Mouse (Mus musculus) hindlimb bud, embryonic 11.5 days (tissue): ENCODE data around the gene Mtch1.
"Not testable (repeated sequence)": the region's sequence is repeated elsewhere in the genome, so short reads cannot be mapped to it uniquely, and the experiment has no call there.

Experiments
- DNase-seq: peaks from one replicate; pipeline ENCODE4 v3.0.0-alpha.2; 2012; ENCODE audit warnings: low read depth, low spot score; ENCODE audit errors: extremely low spot score

The Mtch1 gene

DNA sequence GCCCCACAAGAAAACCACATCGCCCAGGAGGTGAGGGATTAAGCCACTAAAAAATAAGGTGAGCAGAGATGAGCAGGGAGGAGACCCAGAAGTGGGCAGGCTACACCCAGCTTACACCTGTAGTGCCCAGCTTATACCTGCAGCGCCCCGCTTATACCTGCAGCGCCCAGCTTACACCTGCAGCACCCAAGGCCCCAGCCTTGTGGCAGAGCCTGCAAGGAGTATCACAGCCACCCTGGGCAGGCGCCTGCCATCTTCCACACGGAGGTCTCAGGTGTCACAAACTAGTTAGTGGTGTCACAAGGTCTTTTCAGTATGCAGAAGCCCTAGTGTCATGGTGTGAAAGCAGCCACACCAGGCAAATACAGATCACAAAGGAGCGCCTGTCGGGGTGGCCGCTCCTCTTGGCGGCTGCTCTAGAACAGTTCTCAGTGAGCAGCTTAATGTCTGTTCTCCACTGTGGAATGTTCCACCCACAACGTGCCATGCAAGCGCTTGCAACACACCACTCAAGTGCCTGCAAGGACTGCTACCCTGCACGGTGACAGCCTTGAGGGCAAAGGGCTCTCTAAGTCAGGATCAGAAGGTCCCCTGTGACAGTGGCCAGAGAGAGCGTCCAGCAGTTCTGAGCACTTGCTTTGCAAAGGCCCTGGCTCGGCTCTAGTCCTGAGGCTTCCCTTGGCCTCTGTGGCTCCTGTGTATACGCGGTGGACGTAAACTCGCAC lies 11.3 kb downstream of the Mtch1 start:
- DNase-seq: no peak

DNA sequence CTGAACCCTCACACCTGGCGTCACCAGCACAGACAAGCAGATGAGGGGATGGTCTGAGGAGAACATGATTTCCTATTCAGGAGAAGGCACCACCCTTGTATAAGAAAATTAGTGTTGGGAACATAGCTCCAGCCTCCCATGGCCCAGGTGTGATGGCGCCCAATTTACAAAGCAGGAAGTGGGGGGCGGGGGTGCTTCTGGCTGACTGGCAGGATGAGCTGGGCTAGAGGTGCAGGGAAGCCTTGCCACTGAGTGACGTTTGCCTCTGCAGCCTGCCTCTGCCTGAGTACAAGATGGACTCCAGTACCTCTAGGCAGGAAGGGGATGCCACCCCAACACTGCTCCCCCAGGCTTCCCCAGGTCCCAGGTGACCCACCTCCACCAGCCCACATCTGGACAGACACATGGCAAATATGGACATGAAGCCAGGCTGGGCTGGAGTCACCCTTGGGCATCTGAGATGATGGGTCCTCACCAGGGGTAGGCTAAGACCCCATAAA lies 15.5 kb downstream of the Mtch1 start:
- no peak for DNase-seq

DNA sequence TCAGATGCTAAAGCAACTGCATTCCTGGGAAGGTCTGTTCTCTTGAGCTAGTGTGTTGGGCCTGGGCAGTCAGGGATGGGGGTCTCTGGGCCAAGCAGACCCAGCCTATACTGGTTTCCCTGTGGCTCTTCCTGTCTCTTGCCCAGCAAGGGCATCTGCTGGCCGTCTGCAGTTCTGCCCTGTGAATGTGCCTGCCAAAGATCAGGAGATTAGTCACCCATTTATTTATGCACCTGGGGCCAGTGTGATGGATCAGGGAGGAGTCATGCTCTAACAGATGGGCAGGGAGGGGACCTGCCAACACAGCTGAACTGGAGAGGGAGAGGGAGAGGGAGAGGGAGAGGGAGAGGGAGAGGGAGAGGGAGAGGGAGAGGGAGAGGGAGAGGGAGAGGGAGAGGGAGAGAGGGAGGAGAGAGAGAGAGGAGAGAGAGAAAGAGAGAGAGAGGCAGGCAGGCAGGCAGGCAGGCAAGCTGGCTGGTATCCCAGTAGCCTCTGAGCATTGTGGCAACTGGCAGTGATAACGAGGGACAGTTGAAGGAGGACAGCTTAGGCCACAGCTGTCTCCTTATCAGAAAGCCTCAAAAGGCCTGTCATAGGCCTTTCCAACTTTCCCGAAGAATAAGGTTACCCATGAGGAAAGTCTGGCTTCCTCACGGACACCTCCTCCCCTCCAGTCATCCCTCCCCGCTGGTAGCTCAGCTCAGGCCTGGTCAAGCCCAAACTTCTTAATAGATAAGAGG lies 16.9 kb downstream of the Mtch1 start:
- no peak for DNase-seq

DNA sequence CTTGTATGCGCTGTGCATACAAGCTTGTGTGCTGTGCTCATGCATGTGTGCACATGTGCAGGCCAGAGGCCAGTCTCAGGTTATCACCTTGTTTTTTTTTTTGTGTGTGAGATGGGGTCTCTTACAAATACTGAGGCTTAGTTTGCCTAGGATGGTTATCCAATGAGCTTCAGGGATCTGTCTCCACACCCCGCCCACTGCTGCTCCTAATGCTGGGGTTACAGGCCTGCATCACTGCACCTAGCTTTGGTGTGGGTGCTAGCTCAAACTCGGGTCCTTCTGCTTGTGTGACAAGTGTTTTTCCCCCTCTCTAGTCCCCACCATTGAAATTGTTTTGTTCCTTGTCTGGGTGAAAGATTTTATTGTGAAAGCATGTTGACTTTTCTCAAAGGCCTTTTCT lies 17.5 kb downstream of the Mtch1 start:
- DNase-seq: no peak

DNA sequence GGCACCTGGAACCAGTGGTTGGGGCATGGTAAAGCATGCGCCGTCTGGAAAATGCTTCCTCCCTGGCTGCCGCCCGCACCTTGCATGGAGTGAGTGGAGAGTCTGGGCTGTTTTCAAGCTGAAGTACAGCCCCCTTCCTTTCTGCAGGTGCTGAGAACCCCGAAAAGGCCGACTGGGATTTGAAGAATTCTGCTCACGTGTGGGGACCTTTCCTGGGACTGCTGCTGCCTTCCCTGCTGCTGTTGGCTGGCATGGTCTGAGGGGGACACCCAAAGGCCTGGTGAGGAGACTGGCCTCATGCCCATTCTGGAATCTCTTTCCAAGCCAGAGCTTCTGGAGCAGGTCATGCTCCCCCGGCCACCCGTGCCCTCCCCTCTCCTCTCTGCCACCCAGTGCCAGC lies 20.0 kb downstream of the Mtch1 start:
- DNase-seq: no peak

DNA sequence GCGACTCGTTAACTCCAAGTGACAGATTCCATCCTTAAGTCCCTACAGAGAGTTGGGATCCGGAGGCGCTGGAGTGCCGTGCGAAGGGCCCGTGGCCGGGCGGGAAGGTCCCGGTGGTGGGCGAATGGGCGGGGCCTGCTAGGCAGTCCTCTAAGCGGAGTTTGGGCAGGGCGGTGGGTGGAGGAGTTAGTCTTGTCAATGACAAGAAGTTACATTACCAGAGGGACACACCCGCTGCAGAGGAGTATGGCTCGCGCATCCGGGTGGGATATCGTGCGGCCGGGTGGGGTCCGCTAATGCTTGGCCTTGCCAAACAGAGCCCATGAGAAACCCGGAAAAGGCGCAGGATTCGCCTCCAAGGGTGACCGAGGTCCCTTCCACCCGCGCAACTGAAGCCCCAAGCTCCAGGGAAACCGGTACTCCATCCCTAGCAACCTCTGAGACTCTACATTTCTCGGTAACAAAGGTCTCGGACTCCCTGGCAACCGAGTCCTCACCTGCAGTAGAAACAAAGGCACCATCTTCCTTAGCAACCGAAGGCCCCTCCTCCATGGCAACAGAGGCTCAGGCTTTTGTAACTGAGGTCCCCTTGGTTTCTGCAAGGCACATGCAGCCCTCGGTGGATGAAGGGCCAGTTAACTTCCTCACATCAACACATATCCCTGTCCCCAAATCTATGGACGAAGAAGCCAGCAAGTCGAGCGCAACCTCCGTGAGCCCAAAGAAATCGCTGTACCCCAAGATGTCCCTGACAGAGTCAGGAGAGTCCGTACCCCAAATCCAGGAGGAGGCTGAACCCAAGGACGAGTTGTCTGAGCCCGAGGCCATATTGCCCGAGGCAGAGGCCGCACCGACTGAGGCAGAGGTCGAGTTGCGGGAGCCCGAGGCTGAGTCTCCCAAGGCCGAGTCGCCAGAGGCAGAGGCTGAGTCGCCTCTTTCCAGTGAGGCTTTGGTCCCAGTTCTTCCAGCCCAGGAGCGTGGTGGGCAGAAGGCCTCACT lies 20.9 kb downstream of the Mtch1 start:
- DNase-seq: no peak

DNA sequence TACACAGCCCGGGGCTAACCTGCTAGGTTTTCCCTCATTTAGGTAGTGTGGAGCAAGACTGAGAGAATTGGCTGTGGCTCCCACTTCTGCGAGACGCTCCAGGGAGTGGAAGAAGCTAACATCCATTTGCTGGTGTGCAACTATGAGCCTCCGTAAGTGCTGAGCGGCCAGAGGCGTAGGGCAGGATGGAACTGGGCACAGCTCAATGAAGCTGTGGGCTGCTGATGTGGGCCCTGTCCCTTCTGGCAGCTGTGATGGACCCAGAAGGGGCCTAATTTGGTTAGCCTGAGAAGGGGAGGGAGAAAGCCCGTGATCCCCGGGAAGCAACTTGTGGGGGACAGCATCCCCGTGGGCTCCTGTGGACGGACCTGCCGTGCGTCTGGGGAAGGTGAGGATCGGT lies 21.9 kb downstream of the Mtch1 start:
- DNase-seq: no peak

DNA sequence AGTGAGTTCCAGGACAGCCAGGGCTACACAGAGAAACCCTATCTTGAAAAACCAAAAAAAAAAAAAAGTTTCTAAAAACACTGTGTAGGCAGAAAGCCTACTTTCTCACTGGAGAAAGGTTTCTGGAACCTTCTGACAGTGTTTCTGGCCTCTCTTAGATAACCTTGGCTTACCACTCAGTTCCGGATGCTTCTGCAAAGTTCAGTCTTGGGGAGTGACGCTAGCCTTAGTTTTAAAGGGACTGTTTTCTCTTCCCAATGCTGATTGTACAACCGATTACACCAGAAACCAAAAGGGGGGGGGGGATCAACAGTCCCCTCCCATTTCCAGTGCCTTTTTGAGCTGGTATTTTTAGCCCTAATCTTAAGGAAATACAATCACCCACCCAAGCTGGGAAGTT lies 24.1 kb downstream of the Mtch1 start:
- no peak for DNase-seq

DNA sequence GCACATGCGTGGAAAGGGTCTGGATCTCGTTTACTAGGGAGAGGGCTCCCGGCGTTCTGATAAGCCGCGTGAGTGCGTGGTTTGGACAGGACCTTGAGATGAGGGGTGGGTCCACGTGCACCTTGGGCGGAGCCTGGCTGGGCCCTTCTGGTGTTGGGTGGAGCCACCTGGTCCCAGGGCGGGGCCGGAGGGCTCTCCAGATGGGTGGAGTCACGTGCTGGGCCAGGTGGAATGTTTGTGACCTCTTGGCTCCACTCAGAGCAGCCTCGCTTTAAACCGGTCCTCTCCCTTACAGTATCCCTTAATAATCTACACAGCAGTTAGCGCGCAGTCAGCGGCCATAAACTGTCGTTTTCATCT lies 25.2 kb downstream of the Mtch1 start:
- DNase-seq: no peak

DNA sequence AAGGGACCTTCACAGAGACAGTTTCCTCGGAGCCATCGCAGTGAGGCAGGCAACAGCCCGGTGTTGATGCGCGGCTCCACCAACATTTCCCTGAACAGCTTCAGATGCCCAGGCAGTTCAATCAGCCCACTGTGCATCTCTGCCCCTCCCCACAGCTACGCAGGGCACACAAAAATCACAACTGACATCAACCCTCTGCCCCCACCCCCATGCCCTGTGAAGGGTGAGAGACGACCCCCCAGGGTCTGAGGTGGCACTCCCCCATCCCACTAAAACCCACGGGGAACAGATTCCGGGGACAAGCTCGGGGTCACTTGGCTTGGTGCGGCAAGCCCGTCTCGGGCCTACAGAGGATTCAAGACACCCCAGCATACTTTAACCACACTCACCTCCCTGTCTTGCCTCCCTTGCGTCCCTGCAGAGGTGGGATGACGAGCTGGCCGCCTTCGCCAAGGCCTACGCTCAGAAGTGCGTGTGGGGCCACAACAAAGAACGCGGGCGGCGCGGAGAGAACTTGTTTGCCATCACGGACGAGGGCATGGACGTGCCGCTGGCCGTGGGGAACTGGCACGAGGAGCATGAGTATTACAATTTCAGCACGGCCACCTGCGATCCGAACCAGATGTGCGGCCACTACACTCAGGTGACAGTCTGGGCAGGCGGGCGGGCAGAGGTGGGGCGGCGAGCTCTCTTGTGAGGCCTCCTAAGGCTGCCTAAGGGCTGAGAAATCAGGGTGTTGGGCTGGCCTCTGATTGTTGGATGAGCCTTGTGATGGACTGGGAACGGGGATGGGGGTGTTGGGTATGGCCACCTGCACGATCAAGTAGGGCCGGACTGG lies 25.8 kb downstream of the Mtch1 start:
- DNase-seq: no peak

DNA sequence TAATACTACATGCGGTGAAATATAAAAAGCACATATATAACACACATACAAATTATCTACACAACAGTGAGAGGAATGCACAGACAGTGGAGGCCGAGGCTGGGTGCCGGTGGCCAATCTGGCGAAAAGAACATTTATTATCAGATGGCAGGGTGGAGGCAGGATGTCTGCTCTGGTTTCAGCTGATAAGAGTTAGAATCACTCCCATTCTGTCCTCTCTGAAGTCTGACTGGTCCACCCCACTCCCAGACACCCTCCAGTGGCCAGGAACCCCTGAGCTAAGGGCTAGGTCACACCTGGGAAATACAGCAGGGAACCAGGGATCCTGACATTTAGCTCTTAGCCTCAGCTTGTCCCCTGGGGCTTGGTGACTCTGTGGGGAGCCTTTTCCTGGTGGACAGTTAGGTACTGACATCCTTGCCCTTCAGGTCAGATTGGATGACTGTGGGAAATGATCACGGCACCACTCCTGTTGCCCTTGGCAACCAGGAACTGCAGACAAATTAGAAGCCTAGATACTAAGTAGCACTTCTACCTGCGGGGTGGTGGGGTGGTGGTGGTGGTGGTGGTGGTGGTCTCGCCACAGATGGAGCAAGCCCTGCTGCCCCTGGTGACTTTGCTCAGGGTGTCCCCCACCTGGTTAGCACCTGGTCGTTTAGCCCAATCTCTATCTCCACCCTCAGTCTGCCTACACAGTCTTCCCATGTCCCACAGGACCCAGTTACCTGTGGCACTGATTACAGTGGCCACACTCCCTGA lies 27.7 kb downstream of the Mtch1 start:
- no peak for DNase-seq

DNA sequence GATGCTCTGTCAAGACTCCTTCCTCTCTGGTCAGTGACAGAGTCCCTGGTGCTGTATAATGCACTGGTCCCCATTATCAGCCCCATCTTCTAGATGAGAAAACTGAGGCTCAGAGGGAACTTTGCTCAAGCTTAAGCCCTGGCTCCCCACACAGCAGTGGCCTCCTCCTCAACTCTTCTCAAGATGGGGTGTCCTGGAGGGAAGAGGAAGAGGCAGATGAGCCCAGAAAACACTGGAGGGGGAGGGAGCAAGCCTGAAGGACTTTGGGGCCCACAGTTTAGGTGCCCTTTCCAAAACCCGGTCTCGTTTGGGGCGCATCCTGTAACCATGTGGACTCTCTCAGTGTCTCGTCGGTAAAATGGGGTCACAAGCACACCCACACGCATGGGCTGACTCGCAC lies 28.3 kb downstream of the Mtch1 start:
- DNase-seq: no peak

DNA sequence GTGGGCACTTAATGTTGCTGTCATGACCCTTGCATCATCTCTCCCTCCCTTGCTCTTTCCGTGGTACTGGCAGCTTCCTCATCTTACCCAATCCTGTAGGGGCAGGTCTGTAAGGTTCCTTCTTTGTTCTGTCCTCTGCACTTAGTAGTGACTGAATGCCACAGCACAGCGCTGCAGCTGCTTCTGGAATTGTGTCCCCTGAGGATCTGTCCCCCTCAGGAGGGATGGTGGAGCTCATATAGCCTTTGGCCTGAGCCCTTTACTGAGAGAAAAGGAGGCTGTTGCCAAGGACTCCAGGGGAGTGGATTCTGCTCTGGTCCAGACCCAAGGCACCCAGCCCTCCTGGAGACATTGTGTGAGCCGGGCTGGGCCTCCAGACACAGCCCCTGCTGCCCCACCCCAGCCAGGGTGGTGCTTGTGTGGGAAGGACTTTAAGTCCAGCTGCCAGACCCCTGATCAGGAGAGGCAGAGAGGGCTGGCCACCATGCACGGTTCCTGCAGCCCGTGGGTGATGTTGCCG lies 28.9 kb downstream of the Mtch1 start:
- DNase-seq: no peak

DNA sequence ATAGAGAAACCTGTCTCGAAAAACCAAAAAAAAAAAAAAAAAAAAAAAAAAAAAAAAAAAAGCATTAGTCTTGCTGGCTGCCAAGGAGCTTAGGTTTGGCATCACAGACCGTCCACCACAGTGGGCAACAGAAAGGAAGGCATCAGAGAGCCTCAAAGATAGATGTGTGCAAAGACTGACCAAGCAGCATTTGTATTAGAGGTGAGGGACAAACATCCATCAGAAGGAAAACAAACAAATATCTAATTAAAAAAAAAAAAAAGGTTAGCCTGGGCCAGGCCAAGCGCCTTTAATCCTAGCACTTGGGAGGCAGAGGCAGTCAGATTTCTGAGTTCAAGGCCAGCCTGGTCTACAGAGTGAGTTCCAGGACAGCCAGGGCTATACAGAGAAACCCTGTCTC lies 30.4 kb downstream of the Mtch1 start, which contains the start of gene Pi16:
Gene Pi16 (plus strand): TSS at position 301 of the 400 bp plus-strand sequence.
- DNase-seq: not testable (repeated sequence)

DNA sequence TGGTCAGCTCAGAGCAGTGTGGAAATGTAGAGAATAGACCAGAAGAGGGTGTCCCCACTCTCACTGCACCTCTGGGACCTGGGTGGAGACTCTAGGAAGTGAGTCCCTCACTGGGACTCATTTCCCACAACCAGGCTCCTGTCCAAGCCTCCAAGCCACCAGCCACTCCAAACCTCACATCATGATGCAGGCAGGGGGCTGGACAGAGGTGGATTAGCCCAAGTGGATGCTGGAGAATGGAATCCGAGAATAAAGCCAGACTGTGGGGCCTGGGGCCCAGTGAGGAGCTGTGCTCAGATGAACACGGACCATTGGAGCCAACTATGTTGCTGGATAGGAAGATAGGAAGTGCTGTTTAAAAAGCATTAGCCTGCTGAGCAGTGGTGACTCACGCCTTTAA lies 30.8 kb downstream of the Mtch1 start:
- no peak for DNase-seq

DNA sequence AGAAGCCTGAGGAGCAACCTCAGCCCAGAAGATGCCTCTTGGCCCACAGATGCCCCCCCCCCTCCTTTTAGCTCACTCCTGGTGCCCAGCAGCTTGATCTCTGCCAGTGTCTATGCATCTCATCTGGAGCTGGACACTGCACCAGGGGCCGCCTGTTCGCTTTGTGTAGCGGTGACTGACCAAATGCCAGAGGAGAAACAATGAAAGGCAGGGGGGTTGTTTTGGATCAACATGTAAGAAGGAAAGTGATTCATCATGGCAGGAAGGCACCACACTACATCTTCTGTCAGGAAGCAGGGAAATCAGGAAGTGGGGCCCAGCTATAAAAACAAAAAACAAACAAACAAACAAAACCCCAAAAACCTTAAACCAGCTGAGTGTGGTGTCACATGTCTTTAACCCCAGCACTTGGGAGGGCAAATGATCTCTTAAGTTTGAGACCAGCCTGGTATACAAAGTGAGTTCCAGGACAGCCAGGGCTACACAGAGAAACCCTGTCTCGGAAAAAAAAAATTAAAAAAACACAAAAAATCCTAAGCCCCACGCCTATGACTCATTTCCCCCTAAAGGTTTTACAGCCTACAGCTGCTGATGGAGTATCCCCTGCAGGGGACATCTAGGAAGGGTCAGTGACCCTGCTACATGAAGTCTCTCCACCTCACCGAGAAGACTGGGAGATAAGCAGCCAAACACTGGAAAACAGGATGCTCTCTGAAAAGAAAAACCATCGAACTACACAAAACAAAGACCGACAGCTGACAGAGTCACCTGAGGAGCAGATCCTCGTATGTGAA lies 31.9 kb downstream of the Mtch1 start:
- DNase-seq: no peak

DNA sequence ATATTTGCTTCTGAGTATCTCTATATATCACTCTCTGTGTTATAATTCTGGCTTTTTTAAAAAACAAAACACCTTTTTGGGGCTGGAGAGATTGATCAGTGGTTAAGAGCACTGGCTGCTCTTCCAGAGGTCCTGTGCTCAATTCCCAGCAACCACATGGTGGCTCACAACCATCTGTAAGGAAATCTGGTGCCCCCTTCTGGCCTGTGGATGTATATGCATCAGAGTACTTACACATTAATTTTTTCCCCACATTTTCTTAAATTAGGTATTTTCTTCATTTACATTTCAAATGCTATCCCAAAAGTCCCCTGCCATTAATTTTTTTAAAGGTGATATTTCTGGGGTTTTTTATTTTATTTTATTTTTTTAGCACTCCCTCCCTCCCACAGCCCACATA lies 34.4 kb downstream of the Mtch1 start:
- DNase-seq: no peak

DNA sequence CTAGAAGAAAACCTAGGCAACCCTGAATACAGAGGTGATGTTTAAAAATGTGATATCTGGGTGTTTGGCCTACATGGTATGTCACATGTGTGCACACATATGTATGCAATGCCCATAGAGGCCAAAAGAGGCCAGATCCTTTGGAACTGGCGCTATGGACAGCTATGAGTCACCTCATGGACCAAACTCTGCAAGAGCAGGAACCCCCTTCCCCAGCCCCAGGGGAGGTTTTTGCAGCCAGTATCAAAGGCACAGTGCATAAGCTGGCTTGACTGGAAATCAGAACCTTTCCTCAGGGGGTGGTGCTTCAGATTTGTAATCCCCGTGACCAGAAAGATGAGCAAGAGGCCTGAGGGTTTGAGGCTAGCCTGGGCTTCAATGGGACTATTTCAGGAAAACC lies 35.7 kb downstream of the Mtch1 start:
- no peak for DNase-seq

DNA sequence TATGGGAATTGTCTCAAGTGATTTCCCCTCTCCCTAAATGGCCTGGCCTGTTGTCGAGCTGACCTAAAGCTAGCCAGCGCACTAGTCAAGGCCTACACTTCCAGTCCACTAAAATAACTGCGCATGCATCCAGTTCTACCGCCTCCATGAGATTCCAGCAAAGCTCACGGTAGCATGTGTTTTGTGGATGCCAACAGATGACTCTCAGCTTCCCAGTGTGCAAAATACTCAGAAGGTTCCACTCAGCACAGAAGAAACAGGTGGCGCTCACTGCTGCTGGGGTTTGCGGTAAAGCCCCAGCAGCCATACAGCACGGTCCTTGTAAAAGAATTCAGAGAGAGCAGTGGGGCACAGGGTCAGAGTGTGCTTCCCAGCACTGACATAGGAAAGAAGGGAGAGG lies 36.1 kb downstream of the Mtch1 start:
- no peak for DNase-seq
